10 mouse cellular contexts compared by ENCODE assay signal in genomic region chr6:87789791-87790190, GRCm38 (mm10). TPM values are rescaled to one million over a fixed set of nuclear protein-coding genes. Genes with fewer than 3 reads are reported as not detected.
A peak's percentile ranks its signal among the peaks of the same experiment; 100 is the strongest.
DNase-seq lines count a peak whose midpoint lies in the region; ATAC-seq and TF ChIP-seq lines count a peak whose summit lies in the region.
"Had no signal": no experiment of that assay in that cellular context is flagged by ENCODE, and none has a peak within 500 bp of the region (broad histone marks: within the 10 kb centered on the region; RNA-seq: fewer than 3 reads in every experiment).

No protein-coding gene starts in this region.

- H3K4me1 ChIP-seq in embryonic facial prominence, embryonic 13.5 days = peaks cover 10% of the 10 kb centered on the region
- no peaks in the 10 kb centered on the region for H3K4me1 ChIP-seq in embryonic facial prominence, embryonic 10.5 days
- H3K4me1 ChIP-seq in kidney, embryonic 16.5 days (ENCODE audit: insufficient read depth, low read length) = peaks cover 26% of the 10 kb centered on the region
- H3K4me1 ChIP-seq in bone marrow, adult 2 months (ENCODE audit: control insufficient read depth, insufficient read depth, low read length) = peaks cover 20% of the 10 kb centered on the region; the same call in 1 of the 2 replicates
- H3K4me1 ChIP-seq in liver, embryonic 14.5 days (replicated peaks; ENCODE audit: control insufficient read depth in 2 of 2, insufficient read depth in 2 of 2, low read length in 1 of 2) = peaks cover 40 to 47% of the 10 kb centered on the region in 2 experiments

- H3K4me2 ChIP-seq in embryonic facial prominence, embryonic 13.5 days = no peak overlapping the region
- no peak overlapping the region for H3K4me2 ChIP-seq in kidney, embryonic 16.5 days (replicated peaks; ENCODE audit: low read depth, low read length)
- H3K4me2 ChIP-seq in liver, embryonic 14.5 days (ENCODE audit: low read depth) = no peak overlapping the region

- H3K9ac ChIP-seq in embryonic facial prominence, embryonic 13.5 days = peak overlapping the region; percentile 49; the same call in 1 of the 2 replicates
- 0 out of 2 replicates have a peak overlapping the region, but pooled peaks have one; percentile 15 for H3K9ac ChIP-seq in kidney, embryonic 16.5 days (replicated peaks; ENCODE audit: low read length)
- H3K9ac ChIP-seq in liver, embryonic 14.5 days (replicated peaks) = peak overlapping the region; percentile 42

- TF ChIP-seq CTCF in bone marrow, adult 2 months (IDR thresholded peaks at IDR 0.05; ENCODE audit: control insufficient read depth, insufficient read depth, low read length) = no peak
- no peak for TF ChIP-seq CTCF in liver, embryonic 14.5 days (IDR thresholded peaks at IDR 0.05; ENCODE audit: low read depth)

- 95% methylated on average over 6 of the region's 6 CpGs for WGBS in embryonic facial prominence, embryonic 13.5 days
- 89% methylated on average over 6 of the region's 6 CpGs for WGBS in embryonic facial prominence, embryonic 10.5 days
- WGBS in kidney, embryonic 16.5 days = 72% methylated on average over 6 of the region's 6 CpGs
- 37% methylated on average over 6 of the region's 6 CpGs for WGBS in bone marrow, adult 2 months
- 62% methylated on average over 6 of the region's 6 CpGs for WGBS in liver, embryonic 14.5 days (ENCODE audit: insufficient replicate concordance)

- no peak for DNase-seq in embryonic facial prominence, embryonic 10.5 days (ENCODE audit: low spot score)
- DNase-seq in kidney, postnatal 14 days = no peak
- no peak for DNase-seq in liver, embryonic 14.5 days (ENCODE audit: low read depth in 3 of 3, low spot score in 3 of 3)
- DNase-seq in adrenal gland, postnatal 10 days = no peak
- no peak for DNase-seq in right cerebral cortex, postnatal 4 days

- no peak overlapping the region for H3K27ac ChIP-seq in embryonic facial prominence, embryonic 13.5 days
- H3K27ac ChIP-seq in embryonic facial prominence, embryonic 10.5 days (replicated peaks) = no peak overlapping the region
- peak overlapping the region; percentile 70 for H3K27ac ChIP-seq in kidney, embryonic 16.5 days (ENCODE audit: low read length)
- peak overlapping the region; percentile 89 for H3K27ac ChIP-seq in bone marrow, adult 2 months (ENCODE audit: control insufficient read depth, insufficient read depth, low read depth, low read length, poor library complexity)
- H3K27ac ChIP-seq in liver, embryonic 14.5 days = peak overlapping the region; percentile 98

- no peaks in the 10 kb centered on the region for H3K27me3 ChIP-seq in embryonic facial prominence, embryonic 13.5 days
- H3K27me3 ChIP-seq in embryonic facial prominence, embryonic 10.5 days (replicated peaks; ENCODE audit: low read depth, poor library complexity, severe bottlenecking) = no peaks in the 10 kb centered on the region
- H3K27me3 ChIP-seq in kidney, embryonic 16.5 days (ENCODE audit: insufficient read depth, low read length) = no peaks in the 10 kb centered on the region
- H3K27me3 ChIP-seq in liver, embryonic 14.5 days (ENCODE audit: control insufficient read depth, insufficient read depth, low read length) = no peaks in the 10 kb centered on the region

- ATAC-seq in embryonic facial prominence, embryonic 13.5 days (ENCODE audit: insufficient number of reproducible peaks, insufficient read depth, low FRiP score, low TSS enrichment, low read depth) = no peak
- ATAC-seq in kidney, embryonic 16.5 days (ENCODE audit: low FRiP score, low TSS enrichment) = no peak
- no peak for ATAC-seq in liver, embryonic 14.5 days (ENCODE audit: insufficient read depth)

- H3K36me3 ChIP-seq in embryonic facial prominence, embryonic 13.5 days = peaks cover 28% of the 10 kb centered on the region
- peaks cover 10% of the 10 kb centered on the region for H3K36me3 ChIP-seq in embryonic facial prominence, embryonic 10.5 days (replicated peaks)
- peaks cover 8% of the 10 kb centered on the region for H3K36me3 ChIP-seq in kidney, embryonic 16.5 days (ENCODE audit: insufficient read depth, low read length)
- H3K36me3 ChIP-seq in liver, embryonic 14.5 days (replicated peaks; ENCODE audit: control insufficient read depth, insufficient read depth, low read depth) = peaks cover 44% of the 10 kb centered on the region

- no peak for TF ChIP-seq POLR2A in bone marrow, adult 2 months (IDR thresholded peaks at IDR 0.05; ENCODE audit: borderline replicate concordance, control insufficient read depth, low read depth, low read length)

- no peaks in the 10 kb centered on the region for H3K9me3 ChIP-seq in embryonic facial prominence, embryonic 13.5 days
- H3K9me3 ChIP-seq in embryonic facial prominence, embryonic 10.5 days = no peaks in the 10 kb centered on the region
- no peaks in the 10 kb centered on the region for H3K9me3 ChIP-seq in kidney, embryonic 16.5 days (ENCODE audit: low read length)
- H3K9me3 ChIP-seq in liver, embryonic 14.5 days (ENCODE audit: control insufficient read depth, low read length) = no peaks in the 10 kb centered on the region
- H3K9me3 ChIP-seq: G1E had no signal

- no peak overlapping the region for H3K4me3 ChIP-seq in embryonic facial prominence, embryonic 13.5 days
- H3K4me3 ChIP-seq in embryonic facial prominence, embryonic 10.5 days = no peak overlapping the region
- H3K4me3 ChIP-seq in kidney, embryonic 16.5 days (ENCODE audit: low read length) = no peak overlapping the region
- no peak overlapping the region for H3K4me3 ChIP-seq in bone marrow, adult 2 months (replicated peaks; ENCODE audit: control insufficient read depth, low read depth, low read length)
- H3K4me3 ChIP-seq in liver, embryonic 14.5 days (ENCODE audit: insufficient read depth in 1 of 2, low read depth in 2 of 2, low read length in 2 of 2) = no peak overlapping the region

- TF ChIP-seq EP300 in liver, embryonic 14.5 days (IDR thresholded peaks at IDR 0.05; ENCODE audit: low read depth) = no peak

RNA-seq across cellular contexts. Expression of gene Gp9, which starts 11.9 kb away (rescaled TPM):
- 1.8 and 2.5 TPM in 2 replicates for polyA plus RNA-seq in embryonic facial prominence, embryonic 13.5 days (2015; fragmentation: Nextera tagmentation; extraction: Ambion mirVana)
- polyA plus RNA-seq in embryonic facial prominence, embryonic 10.5 days (2016; fragmentation: Nextera tagmentation; extraction: Ambion mirVana) = 2.6 TPM in 2 replicates
- 1.0 and 1.6 TPM in 2 replicates for polyA plus RNA-seq in kidney, embryonic 16.5 days (2015; fragmentation: Nextera tagmentation; extraction: Ambion mirVana)
- 49.0 and 59.4 TPM in 2 replicates for polyA plus RNA-seq in bone marrow, adult 2 months (2011; ENCODE audit: insufficient read depth, insufficient read length, low replicate concordance, missing spikeins)
- polyA plus RNA-seq in liver, embryonic 14.5 days (2012; rRNA removed) = 35.1 and 62.4 TPM in 2 replicates
- 29.1 and 35.2 TPM in 2 replicates for polyA plus RNA-seq in liver, embryonic 14.5 days (2014; fragmentation: Nextera tagmentation; extraction: Ambion mirVana)
- total RNA-seq in adrenal gland, postnatal 10 days (2021) = 1 to 10 TPM; 1.1 to 1.3 TPM
- total RNA-seq: left cerebral cortex, postnatal 4 days had no signal

RNA-seq across cellular contexts. Expression of gene Rab43, which starts 22.2 kb away (rescaled TPM):
- 8.3 and 10.0 TPM in 2 replicates for polyA plus RNA-seq in embryonic facial prominence, embryonic 13.5 days (2015; fragmentation: Nextera tagmentation; extraction: Ambion mirVana)
- polyA plus RNA-seq in embryonic facial prominence, embryonic 10.5 days (2016; fragmentation: Nextera tagmentation; extraction: Ambion mirVana) = 4.1 and 5.5 TPM in 2 replicates
- polyA plus RNA-seq in kidney, embryonic 16.5 days (2015; fragmentation: Nextera tagmentation; extraction: Ambion mirVana) = 10.9 and 14.7 TPM in 2 replicates
- 31.2 and 44.9 TPM in 2 replicates for polyA plus RNA-seq in bone marrow, adult 2 months (2011; ENCODE audit: insufficient read depth, insufficient read length, low replicate concordance, missing spikeins)
- polyA plus RNA-seq in liver, embryonic 14.5 days (2012; rRNA removed) = 21.9 and 27.8 TPM in 2 replicates
- 25.9 and 34.1 TPM in 2 replicates for polyA plus RNA-seq in liver, embryonic 14.5 days (2014; fragmentation: Nextera tagmentation; extraction: Ambion mirVana)
- total RNA-seq in adrenal gland, postnatal 10 days (2021) = 10 to 100 TPM; 30.4 to 46.1 TPM

RNA-seq across cellular contexts. Expression of gene Gm45140, which starts 45.8 kb away (rescaled TPM):
- polyA plus RNA-seq in embryonic facial prominence, embryonic 13.5 days (2015; fragmentation: Nextera tagmentation; extraction: Ambion mirVana) = 3.9 and 5.5 TPM in 2 replicates
- 2.8 and 3.2 TPM in 2 replicates for polyA plus RNA-seq in embryonic facial prominence, embryonic 10.5 days (2016; fragmentation: Nextera tagmentation; extraction: Ambion mirVana)
- polyA plus RNA-seq in kidney, embryonic 16.5 days (2015; fragmentation: Nextera tagmentation; extraction: Ambion mirVana) = 2.7 and 5.2 TPM in 2 replicates
- polyA plus RNA-seq in bone marrow, adult 2 months (2011; ENCODE audit: insufficient read depth, insufficient read length, low replicate concordance, missing spikeins) = 7.3 and 18.0 TPM in 2 replicates
- 0.28 and 3.2 TPM in 2 replicates for polyA plus RNA-seq in liver, embryonic 14.5 days (2012; rRNA removed)
- polyA plus RNA-seq in liver, embryonic 14.5 days (2014; fragmentation: Nextera tagmentation; extraction: Ambion mirVana) = 3.6 and 3.7 TPM in 2 replicates
- total RNA-seq in adrenal gland, postnatal 10 days (2021) = 1 to 10 TPM; 2.0 to 6.6 TPM

RNA-seq across cellular contexts. Expression of gene Isy1, which starts 48.8 kb away (rescaled TPM):
- 51.5 and 58.6 TPM in 2 replicates for polyA plus RNA-seq in embryonic facial prominence, embryonic 13.5 days (2015; fragmentation: Nextera tagmentation; extraction: Ambion mirVana)
- 69.4 and 69.8 TPM in 2 replicates for polyA plus RNA-seq in embryonic facial prominence, embryonic 10.5 days (2016; fragmentation: Nextera tagmentation; extraction: Ambion mirVana)
- 41.3 and 49.3 TPM in 2 replicates for polyA plus RNA-seq in kidney, embryonic 16.5 days (2015; fragmentation: Nextera tagmentation; extraction: Ambion mirVana)
- 21.9 and 34.4 TPM in 2 replicates for polyA plus RNA-seq in bone marrow, adult 2 months (2011; ENCODE audit: insufficient read depth, insufficient read length, low replicate concordance, missing spikeins)
- 4.9 and 16.9 TPM in 2 replicates for polyA plus RNA-seq in liver, embryonic 14.5 days (2012; rRNA removed)
- 33.7 and 34.0 TPM in 2 replicates for polyA plus RNA-seq in liver, embryonic 14.5 days (2014; fragmentation: Nextera tagmentation; extraction: Ambion mirVana)
- total RNA-seq in adrenal gland, postnatal 10 days (2021) = 10 to 100 TPM; 32.3 to 34.9 TPM

RNA-seq across cellular contexts. Expression of gene Efcc1, which starts 59.1 kb away (rescaled TPM):
- 1.5 and 2.2 TPM in 2 replicates for polyA plus RNA-seq in embryonic facial prominence, embryonic 13.5 days (2015; fragmentation: Nextera tagmentation; extraction: Ambion mirVana)
- polyA plus RNA-seq in embryonic facial prominence, embryonic 10.5 days (2016; fragmentation: Nextera tagmentation; extraction: Ambion mirVana) = 0.61 and 1.4 TPM in 2 replicates
- polyA plus RNA-seq in kidney, embryonic 16.5 days (2015; fragmentation: Nextera tagmentation; extraction: Ambion mirVana) = 1.4 and 2.0 TPM in 2 replicates
- polyA plus RNA-seq in bone marrow, adult 2 months (2011; ENCODE audit: insufficient read depth, insufficient read length, low replicate concordance, missing spikeins) = 0.55 TPM in 1 of 2 replicates, not detected in the other
- polyA plus RNA-seq in liver, embryonic 14.5 days (2012; rRNA removed) = 0.09 and 0.16 TPM in 2 replicates
- polyA plus RNA-seq in liver, embryonic 14.5 days (2014; fragmentation: Nextera tagmentation; extraction: Ambion mirVana) = 0.17 and 0.27 TPM in 2 replicates
- total RNA-seq in adrenal gland, postnatal 10 days (2021) = 1 to 10 TPM; 1.1 to 1.4 TPM
- polyA plus RNA-seq: G1E had no signal

Comparison
In these comparisons a context has a peak if more than half of its experiments do, and no peak if none do; other contexts are left out.
1. H3K27ac ChIP-seq: peak in kidney, embryonic 16.5 days (single experiment), bone marrow, adult 2 months (single experiment) and liver, embryonic 14.5 days (single experiment); none in embryonic facial prominence, embryonic 13.5 days (single experiment) and embryonic facial prominence, embryonic 10.5 days (single experiment).
2. Peak in every context shown above with its lines, with median percentiles within 50 percentile points of each other: H3K9ac ChIP-seq.